Mouse (Mus musculus) neural tube, embryonic 11.5 days (tissue): Measurements from ENCODE around the gene Tie1. TPM values are rescaled to one million over a fixed set of nuclear protein-coding genes. Genes with fewer than 3 reads are reported as not detected.
A peak's percentile ranks its signal among the peaks of the same experiment; 100 is the strongest.
"Not testable (repeated sequence)": the region's sequence is repeated elsewhere in the genome, so short reads cannot be mapped to it uniquely, and the experiment has no call there.

Experiments
- ATAC-seq: fragments of 200-750 bp; cut with Nextera tagmentation; 2 replicates; pipeline ENCODE4 v1.8.0; 2017; ENCODE audit warnings: moderate number of reproducible peaks, mild to moderate bottlenecking, moderate TSS enrichment, moderate library complexity; ENCODE audit not compliant: insufficient read depth, low FRiP score, low TSS enrichment
- DNase-seq: peaks from one replicate; pipeline ENCODE4 v3.0.0-alpha.2; 2015; ENCODE audit warnings: low spot score
- H3K27ac ChIP-seq: fragments of 300-500 bp; sonication (generic); 2 replicates; pipeline ENCODE4 v1.5.1; 2014; ENCODE audit warnings: low read depth, mild to moderate bottlenecking, low read length
- H3K27me3 ChIP-seq: fragments of 300-500 bp; sonication (generic); 2 replicates; pipeline ENCODE4 v1.6.1; 2014; ENCODE audit warnings: mild to moderate bottlenecking, low read length, mixed read lengths; ENCODE audit not compliant: control insufficient read depth, insufficient read depth
- H3K36me3 ChIP-seq: fragments of 300-500 bp; sonication (generic); 2 replicates; pipeline ENCODE4 v1.6.1; 2014; ENCODE audit warnings: mild to moderate bottlenecking, low read length, moderate library complexity, mixed read lengths; ENCODE audit not compliant: control insufficient read depth, insufficient read depth
- H3K4me1 ChIP-seq: fragments of 300-500 bp; sonication (generic); 2 replicates; pipeline ENCODE4 v1.6.1; 2014; ENCODE audit warnings: low read length, mixed read lengths; ENCODE audit not compliant: control insufficient read depth, insufficient read depth
- H3K4me2 ChIP-seq: fragments of 300-500 bp; sonication (generic); 2 replicates; pipeline ENCODE4 v1.6.1; 2014; ENCODE audit warnings: low read depth, mild to moderate bottlenecking, moderate library complexity
- H3K4me3 ChIP-seq: fragments of 300-500 bp; sonication (generic); 2 replicates; pipeline ENCODE4 v1.5.1; 2014; ENCODE audit warnings: low read depth, low read length
- H3K9ac ChIP-seq: fragments of 300-500 bp; sonication (generic); 2 replicates; pipeline ENCODE4 v1.6.1; 2014; ENCODE audit warnings: mild to moderate bottlenecking, low read length
- H3K9me3 ChIP-seq: fragments of 300-500 bp; sonication (generic); 2 replicates; pipeline ENCODE4 v1.6.1; 2016; ENCODE audit warnings: low read length; ENCODE audit not compliant: control insufficient read depth
- WGBS: fragments of 180-500 bp; shearing (Covaris S2); extraction: QIAGEN DNeasy Blood & Tissue Kit; methylation state at CpG from one replicate; pipeline ENCODE4 v1.1.7; 2014; 5-methylcytosine and 5-hydroxymethylcytosine counted together
- polyA plus RNA-seq: library from polyadenylated mRNA; unstranded; fragments of >200 nt; fragmentation: Nextera tagmentation; extraction: Ambion mirVana; gene quantifications from 2 replicates; pipeline ENCODE4 v1.2.1, GENCODE M21; 2014

The Tie1 gene
- polyA plus RNA-seq, 1 experiment from 2014 or later: 14.5 TPM

- H3K9ac ChIP-seq: no peak overlapping the region
- WGBS: 80% methylated on average over 3 of the region's 3 CpGs
- H3K9me3 ChIP-seq: no peaks in the 10 kb centered on the region
- no peak overlapping the region for H3K27ac ChIP-seq
- no peak overlapping the region for H3K4me2 ChIP-seq
- H3K36me3 ChIP-seq: no peaks in the 10 kb centered on the region
- no peaks in the 10 kb centered on the region for H3K27me3 ChIP-seq
- ATAC-seq (no peak), DNase-seq (no peak)
- no peak overlapping the region for H3K4me3 ChIP-seq
- H3K4me1 ChIP-seq: no peaks in the 10 kb centered on the region
Observed at GRCm38 (mm10) chr4:118525779-118526178, 35.9 kb upstream of the Tie1 start.

GRCm38 (mm10) chr4:118523976-118524375 is 34.1 kb upstream of the Tie1 start:
- Histone ChIP-seq H3K9ac (no peak overlapping the region), H3K36me3 (no peaks in the 10 kb centered on the region), H3K4me1 (no peaks in the 10 kb centered on the region), H3K9me3 (no peaks in the 10 kb centered on the region), H3K4me3 (no peak overlapping the region), H3K27ac (no peak overlapping the region), H3K27me3 (no peaks in the 10 kb centered on the region), H3K4me2 (no peak overlapping the region)
- 64% methylated on average over 7 of the region's 7 CpGs for WGBS
- ATAC-seq (no peak), DNase-seq (no peak)

- no peak for ATAC-seq
- no peak overlapping the region for H3K27ac ChIP-seq
- H3K9me3 ChIP-seq: no peaks in the 10 kb centered on the region
- WGBS: 87% methylated on average over 7 of the region's 7 CpGs
- H3K4me1 ChIP-seq: no peaks in the 10 kb centered on the region
- DNase-seq: no peak
- no peaks in the 10 kb centered on the region for H3K27me3 ChIP-seq
- H3K4me2 ChIP-seq: no peak overlapping the region
- no peak overlapping the region for H3K9ac ChIP-seq
- no peak overlapping the region for H3K4me3 ChIP-seq
- H3K36me3 ChIP-seq: no peaks in the 10 kb centered on the region
Observed at GRCm38 (mm10) chr4:118522248-118522647, 32.4 kb upstream of the Tie1 start.

DNA sequence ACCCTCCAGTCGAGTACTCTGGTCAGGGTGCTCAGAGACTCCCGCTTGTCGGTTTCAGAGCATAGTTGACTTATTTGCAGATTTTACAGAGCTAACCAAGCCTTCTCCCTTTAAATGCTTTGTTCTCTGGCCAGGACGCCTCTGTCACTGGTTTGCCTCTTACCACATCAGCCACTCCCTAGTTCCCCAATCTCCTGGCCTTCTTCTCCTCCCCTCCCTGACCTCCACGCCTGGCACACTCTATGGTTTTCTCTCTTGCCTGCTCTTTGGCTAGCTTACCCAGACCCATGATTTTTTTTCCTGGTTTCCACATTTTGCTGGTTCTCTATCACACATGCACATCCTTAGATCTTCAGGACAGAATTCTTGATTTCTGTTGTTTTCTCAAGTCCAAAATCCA is 28.3 kb upstream of the Tie1 start:
- Histone ChIP-seq H3K36me3 (no peaks in the 10 kb centered on the region), H3K4me3 (no peak overlapping the region), H3K4me1 (no peaks in the 10 kb centered on the region), H3K27ac (no peak overlapping the region), H3K9ac (no peak overlapping the region), H3K27me3 (no peaks in the 10 kb centered on the region), H3K9me3 (no peaks in the 10 kb centered on the region), H3K4me2 (no peak overlapping the region)
- ATAC-seq: no peak
- 63% methylated on average over 5 of the region's 5 CpGs for WGBS
- no peak for DNase-seq

DNA sequence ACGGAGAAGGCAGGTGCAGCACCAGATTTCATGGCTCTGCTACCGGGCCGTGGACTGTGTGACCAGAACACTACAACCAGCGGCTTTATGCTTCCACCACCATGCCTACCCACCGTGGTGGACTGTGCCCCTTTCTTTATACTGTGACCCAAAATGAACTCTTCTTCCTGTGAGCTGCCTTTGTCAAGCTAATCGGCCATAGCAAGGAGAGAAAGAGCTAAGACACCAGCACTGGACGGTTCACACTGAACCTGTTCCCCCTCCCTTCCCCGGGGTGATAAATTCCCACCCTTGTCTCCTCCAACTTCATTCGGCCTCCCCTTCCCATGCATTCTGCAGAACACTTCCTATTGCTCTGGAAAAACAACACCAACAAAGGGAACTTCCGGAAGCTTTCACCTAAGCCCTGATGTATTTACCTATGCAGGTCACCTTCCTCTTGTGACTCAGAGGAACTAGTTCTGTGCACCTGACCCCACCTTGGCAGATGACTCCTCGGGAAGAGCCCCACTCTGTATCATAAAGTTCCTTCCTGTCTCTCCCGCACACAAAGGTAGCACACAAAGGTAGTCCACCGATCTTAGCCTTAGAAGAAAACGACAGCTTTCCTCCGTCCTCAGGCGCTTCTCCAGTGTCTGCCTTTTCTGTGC is 27.8 kb upstream of the Tie1 start:
- Histone ChIP-seq H3K9ac (no peak overlapping the region), H3K36me3 (no peaks in the 10 kb centered on the region), H3K4me3 (no peak overlapping the region), H3K4me2 (0 out of 2 replicates have a peak overlapping the region, but pooled peaks have one; percentile 4), H3K27me3 (no peaks in the 10 kb centered on the region), H3K4me1 (no peaks in the 10 kb centered on the region), H3K27ac (no peak overlapping the region), H3K9me3 (no peaks in the 10 kb centered on the region)
- 33% methylated on average over 16 of the region's 16 CpGs for WGBS
- DNase-seq (no peak), ATAC-seq (no peak)

- WGBS: 33% methylated on average over 20 of the region's 20 CpGs
- H3K9ac ChIP-seq: no peak overlapping the region
- H3K27ac ChIP-seq: no peak overlapping the region
- H3K4me3 ChIP-seq: no peak overlapping the region
- H3K4me1 ChIP-seq: no peaks in the 10 kb centered on the region
- no peaks in the 10 kb centered on the region for H3K36me3 ChIP-seq
- DNase-seq (peak; percentile 19), ATAC-seq (no peak)
- H3K4me2 ChIP-seq: 0 out of 2 replicates have a peak overlapping the region, but pooled peaks have one; percentile 4
- H3K9me3 ChIP-seq: no peaks in the 10 kb centered on the region
- H3K27me3 ChIP-seq: no peaks in the 10 kb centered on the region
Observed at GRCm38 (mm10) chr4:118516699-118517496, 27.0 kb upstream of the Tie1 start.

GRCm38 (mm10) chr4:118509050-118509449 is 19.2 kb upstream of the Tie1 start:
- no peaks in the 10 kb centered on the region for H3K27me3 ChIP-seq
- ATAC-seq (no peak), DNase-seq (no peak)
- 23% methylated on average over 6 of the region's 6 CpGs for WGBS
- H3K4me1 ChIP-seq: no peaks in the 10 kb centered on the region
- no peaks in the 10 kb centered on the region for H3K36me3 ChIP-seq
- no peak overlapping the region for H3K27ac ChIP-seq
- H3K9ac ChIP-seq: no peak overlapping the region
- H3K9me3 ChIP-seq: no peaks in the 10 kb centered on the region
- H3K4me2 ChIP-seq: no peak overlapping the region
- no peak overlapping the region for H3K4me3 ChIP-seq

GRCm38 (mm10) chr4:118507171-118507570 is 17.3 kb upstream of the Tie1 start:
- H3K9ac ChIP-seq, ATAC-seq, H3K4me3 ChIP-seq, H3K4me1 ChIP-seq, DNase-seq, H3K27ac ChIP-seq, H3K36me3 ChIP-seq, H3K4me2 ChIP-seq, H3K9me3 ChIP-seq, H3K27me3 ChIP-seq: not testable (repeated sequence)
- WGBS: 85% methylated on average over 1 of the region's 1 CpGs

- H3K9ac ChIP-seq: no peak overlapping the region
- H3K4me3 ChIP-seq: no peak overlapping the region
- H3K4me2 ChIP-seq: no peak overlapping the region
- ATAC-seq: no peak
- no peaks in the 10 kb centered on the region for H3K4me1 ChIP-seq
- H3K36me3 ChIP-seq: no peaks in the 10 kb centered on the region
- H3K27me3 ChIP-seq: no peaks in the 10 kb centered on the region
- DNase-seq: no peak
- no peaks in the 10 kb centered on the region for H3K9me3 ChIP-seq
- 72% methylated on average over 3 of the region's 3 CpGs for WGBS
- no peak overlapping the region for H3K27ac ChIP-seq
Observed at GRCm38 (mm10) chr4:118505551-118505950, 15.7 kb upstream of the Tie1 start.
